Mouse (Mus musculus): ENCODE results near the gene D10Wsu102e. TPM values are rescaled to one million over a fixed set of nuclear protein-coding genes. Genes with fewer than 3 reads are reported as not detected.

D10Wsu102e gene
- polyA plus RNA-seq, 1 experiment from 2014 or later = 0.94 TPM

GRCm38 (mm10) chr10:83536436-83536835, 176.4 kb downstream of the D10Wsu102e start:
- no peaks in the 10 kb centered on the region for H3K36me3 ChIP-seq
- H3K27ac ChIP-seq = no peak overlapping the region
- WGBS = 7% methylated on average over 1 of the region's 1 CpGs
- peaks cover 24% of the 10 kb centered on the region for H3K27me3 ChIP-seq (ENCODE audit: insufficient read depth, poor library complexity, severe bottlenecking)
- H3K4me3 ChIP-seq = no peak overlapping the region
- H3K4me1 ChIP-seq (replicated peaks) = peaks cover 10% of the 10 kb centered on the region
- no peaks in the 10 kb centered on the region for H3K9me3 ChIP-seq
- DNase-seq (ENCODE audit: low spot score) = no peak

Other genes with a start within 250 kb of the D10Wsu102e start
- 0.27 and 0.42 TPM in 2 replicates for gene Slc41a2, start 22.3 kb upstream of the D10Wsu102e start, polyA plus RNA-seq (2016; fragmentation: Nextera tagmentation; extraction: Ambion mirVana)
- 2.3 and 5.2 TPM in 2 replicates for gene Aldh1l2, start 173.9 kb downstream of the D10Wsu102e start, polyA plus RNA-seq (2016; fragmentation: Nextera tagmentation; extraction: Ambion mirVana)
- gene Washc4, start 183.5 kb downstream of the D10Wsu102e start, polyA plus RNA-seq (2016; fragmentation: Nextera tagmentation; extraction: Ambion mirVana) = 29.7 and 34.1 TPM in 2 replicates

All from hindbrain, embryonic 10.5 days (tissue).